Mouse (Mus musculus): ENCODE results near the gene Camta1.
A peak's percentile ranks its signal among the peaks of the same experiment; 100 is the strongest.

Gene Camta1

DNA sequence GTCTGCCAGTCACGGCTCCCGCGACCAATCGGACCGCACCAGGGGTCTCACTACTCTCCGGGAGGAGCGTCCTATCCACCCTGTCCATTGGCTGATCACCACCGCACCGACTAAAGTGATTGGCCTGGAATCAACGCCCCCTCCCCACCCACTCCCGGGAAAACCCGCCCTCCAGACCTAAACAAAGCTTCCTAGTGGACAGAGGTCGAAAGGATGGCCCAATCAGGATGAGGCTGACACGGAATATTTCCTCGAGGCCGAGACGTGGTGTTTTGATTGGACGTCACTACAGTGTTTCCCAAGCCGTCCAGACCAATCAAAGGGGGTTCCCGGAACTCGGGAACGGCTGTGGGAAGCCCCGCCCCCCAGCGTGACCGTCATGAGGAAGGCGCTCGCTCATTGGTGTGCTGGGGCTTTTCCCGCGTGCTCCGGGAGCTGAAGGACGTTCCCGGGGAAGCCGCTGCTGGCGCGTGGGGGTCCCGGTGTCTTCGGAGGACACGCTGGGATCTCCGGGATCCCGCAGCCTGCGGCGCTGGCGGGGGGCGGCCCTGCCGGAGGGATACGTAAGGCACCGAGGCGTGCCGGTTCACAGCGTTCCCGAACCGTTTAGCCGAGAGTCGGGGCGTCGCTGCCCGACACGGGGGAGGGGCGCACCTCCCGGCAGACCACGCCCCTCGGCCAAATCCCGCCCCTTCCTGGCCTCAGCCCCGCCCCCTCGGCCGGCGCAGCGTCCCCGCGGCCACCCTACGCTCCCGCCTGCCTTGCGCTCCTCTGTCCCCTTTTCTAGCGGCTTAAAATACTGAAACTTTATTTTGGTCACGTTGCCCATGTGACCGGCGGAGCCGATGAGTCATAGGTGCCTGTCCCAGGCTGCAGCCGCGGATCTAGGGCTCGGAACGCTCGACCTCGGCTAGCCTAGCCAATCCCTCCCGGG is at the start of gene Camta1:
Camta1 (minus strand) TSS at position 71 of the 934 bp plus-strand sequence.
- ATAC-seq (ENCODE audit: insufficient number of reproducible peaks, low FRiP score, low TSS enrichment): peak; percentile 93

DNA sequence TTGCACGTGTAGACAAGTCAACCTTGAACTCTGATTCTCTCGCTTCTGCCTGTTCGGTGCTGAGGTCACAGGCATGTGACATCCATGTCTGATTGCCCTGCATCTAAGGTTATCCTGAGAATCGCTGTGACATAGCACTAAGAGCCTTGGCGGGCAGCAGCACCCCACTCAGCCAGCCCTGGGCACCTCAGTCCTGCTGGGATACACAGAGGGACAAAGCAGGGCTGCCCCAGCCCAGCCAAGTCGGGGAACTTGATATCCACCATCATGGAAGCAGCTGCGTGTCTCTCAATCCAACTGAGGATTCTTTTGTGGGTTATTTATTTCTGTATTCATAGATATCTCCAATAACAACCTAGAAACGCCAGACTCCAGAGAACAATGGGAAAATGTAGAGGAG is 47.1 kb upstream of the Camta1 start:
- ATAC-seq (ENCODE audit: insufficient number of reproducible peaks, low FRiP score, low TSS enrichment): no peak

DNA sequence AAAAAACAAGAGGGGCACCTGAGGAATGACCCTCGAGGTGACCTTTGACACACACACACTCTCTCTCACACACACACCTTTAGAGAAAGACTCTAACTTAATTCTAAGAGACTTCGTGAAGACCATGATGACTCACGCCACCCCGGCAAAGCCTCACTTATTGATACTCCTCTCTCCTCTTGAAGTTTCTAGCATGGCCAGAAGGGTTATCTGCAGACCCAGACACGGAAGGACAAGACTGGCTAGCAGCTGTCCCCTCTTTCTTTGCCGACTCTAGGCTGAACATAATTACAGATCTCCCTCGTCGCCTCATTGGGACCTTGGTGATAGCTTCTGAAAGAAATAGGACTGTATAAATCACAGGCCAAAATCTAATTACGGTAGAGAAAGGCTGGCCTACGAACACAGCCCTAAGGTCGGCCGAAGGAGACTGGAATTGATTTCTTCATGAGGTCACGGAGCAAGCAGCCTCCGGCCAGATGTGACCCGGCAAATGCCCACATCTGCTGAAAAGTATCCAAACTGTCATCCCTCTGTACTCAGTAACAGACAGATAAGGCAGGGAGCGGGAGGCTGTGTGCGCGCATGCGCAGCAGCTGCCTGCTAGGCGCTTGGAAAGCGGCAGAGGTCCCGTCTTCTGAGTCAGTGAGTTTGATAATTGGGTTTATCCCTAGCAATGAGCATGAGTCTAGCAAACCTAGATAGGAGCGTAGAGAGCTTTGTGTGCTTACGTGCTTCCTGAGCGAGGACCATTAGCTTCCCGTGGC is 46.1 kb upstream of the Camta1 start:
- ATAC-seq (ENCODE audit: insufficient number of reproducible peaks, low FRiP score, low TSS enrichment): no peak

DNA sequence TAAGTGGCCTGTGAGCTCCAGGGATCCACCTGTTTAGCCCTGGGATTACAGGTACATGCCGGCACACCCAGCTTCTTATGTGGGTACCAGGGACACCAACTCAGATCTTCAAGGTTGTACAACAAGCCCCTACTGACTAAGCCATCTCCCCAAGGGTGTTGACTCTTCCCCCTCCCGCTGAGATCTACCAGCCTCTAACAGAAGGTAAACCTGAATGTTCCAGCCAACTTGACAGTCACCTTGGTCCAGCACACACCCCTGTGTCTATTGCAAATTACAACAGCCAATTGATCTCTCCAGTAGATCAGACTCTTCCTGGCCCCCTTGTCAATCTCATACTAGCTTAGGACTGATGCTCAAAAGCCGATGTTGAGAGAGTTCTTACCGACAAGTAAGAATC is 43.9 kb upstream of the Camta1 start:
- ATAC-seq (ENCODE audit: insufficient number of reproducible peaks, low FRiP score, low TSS enrichment): no peak

DNA sequence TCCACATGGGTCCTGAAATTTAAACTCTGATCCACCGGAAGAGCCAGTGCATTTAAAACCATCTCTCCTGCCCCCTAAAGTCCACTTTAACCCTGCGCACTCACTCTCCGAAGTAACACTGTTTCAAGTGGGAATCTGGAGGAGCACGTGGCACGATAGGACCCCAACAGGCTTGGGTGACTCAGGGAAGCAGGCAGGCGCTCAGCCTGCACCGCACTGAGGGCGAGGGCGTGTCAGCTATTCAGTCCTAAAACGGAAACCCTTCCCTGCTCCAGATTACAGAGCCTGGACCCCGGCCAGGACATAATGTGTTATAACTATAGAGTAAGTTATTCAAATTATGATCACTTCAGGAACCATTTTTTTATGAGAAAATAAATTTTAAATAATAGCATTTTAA is 42.4 kb upstream of the Camta1 start:
- no peak for ATAC-seq (ENCODE audit: insufficient number of reproducible peaks, low FRiP score, low TSS enrichment)

DNA sequence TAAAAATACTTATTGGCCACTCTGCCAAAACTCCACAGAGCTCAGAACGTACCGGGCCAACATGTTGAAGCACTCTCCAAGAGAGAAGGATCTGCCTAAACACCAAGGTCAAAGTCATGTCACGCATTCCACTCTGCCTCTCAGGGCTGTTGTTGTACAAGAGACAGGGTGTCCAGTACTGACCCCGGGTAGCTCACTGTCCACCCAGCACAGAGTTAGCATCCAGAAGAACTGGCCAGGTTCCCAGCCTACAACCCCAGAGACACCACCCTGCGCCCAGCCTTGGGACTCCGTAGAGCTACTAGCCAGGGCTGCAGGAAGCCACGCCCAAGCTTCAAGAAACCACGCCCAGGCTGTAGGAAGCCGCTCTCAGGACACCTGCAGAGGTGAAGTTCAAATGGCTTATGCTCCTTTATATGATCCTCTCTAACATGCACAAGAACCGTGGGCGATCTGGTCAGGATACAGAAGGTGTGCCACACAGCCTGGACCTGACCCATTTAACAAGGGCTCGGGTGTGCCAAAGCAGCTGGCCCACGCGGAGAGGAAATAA is 41.1 kb upstream of the Camta1 start:
- ATAC-seq (ENCODE audit: insufficient number of reproducible peaks, low FRiP score, low TSS enrichment): peak; percentile 52

DNA sequence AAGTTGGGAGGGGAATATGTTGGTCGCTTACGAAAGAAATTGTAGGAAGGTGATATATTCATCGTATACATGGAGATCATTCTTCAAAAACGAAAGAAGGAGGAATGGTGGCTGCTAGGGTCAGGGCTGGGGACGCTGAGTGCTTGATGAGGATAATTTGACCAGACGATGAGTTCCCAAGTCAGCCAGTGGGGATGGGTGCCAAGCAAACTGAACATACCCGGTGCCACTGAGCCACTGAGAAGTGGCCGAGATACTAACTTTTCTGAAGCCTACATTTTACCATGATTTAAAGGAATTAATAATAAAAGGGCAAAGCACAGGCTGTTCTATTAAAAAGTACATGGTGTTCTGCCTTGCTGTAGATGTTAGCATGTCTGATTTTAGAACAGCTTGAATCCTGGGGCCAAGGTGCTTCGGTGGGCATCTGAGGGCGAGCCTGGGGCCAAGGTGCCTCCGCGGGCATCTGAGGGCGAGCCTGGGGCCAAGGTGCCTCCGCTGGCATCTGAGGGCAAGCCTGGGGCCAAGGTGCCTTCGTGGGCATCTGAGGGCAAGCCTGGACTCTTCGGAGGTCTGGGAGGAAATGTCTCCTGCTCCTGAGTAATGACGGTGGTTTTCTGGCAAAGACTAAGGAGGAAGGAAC is 40.5 kb upstream of the Camta1 start:
- no peak for ATAC-seq (ENCODE audit: insufficient number of reproducible peaks, low FRiP score, low TSS enrichment)

DNA sequence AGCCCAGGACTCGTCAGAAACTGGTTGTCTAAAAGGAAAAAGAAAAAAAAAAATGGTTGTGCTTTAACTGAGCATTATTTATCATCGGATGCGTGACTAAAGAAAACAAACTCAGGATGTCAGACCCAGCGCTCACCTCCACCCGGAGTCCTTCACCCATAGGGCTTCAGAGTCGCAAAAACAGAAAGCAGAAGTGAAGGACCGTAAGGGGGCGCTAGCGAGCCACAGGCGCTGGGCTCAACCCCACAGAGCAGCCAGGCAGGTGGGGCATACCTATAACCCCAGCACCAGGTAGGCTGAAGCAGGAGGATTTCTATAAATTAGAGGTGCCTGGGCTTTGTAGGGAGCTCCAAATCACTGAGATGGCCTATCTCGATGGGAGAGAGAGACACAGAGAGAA is 39.7 kb upstream of the Camta1 start:
- no peak for ATAC-seq (ENCODE audit: insufficient number of reproducible peaks, low FRiP score, low TSS enrichment)

- ATAC-seq (ENCODE audit: insufficient number of reproducible peaks, low FRiP score, low TSS enrichment): no peak
Measured at GRCm38 (mm10) chr4:151900735-151901134, 39.1 kb upstream of the Camta1 start.

DNA sequence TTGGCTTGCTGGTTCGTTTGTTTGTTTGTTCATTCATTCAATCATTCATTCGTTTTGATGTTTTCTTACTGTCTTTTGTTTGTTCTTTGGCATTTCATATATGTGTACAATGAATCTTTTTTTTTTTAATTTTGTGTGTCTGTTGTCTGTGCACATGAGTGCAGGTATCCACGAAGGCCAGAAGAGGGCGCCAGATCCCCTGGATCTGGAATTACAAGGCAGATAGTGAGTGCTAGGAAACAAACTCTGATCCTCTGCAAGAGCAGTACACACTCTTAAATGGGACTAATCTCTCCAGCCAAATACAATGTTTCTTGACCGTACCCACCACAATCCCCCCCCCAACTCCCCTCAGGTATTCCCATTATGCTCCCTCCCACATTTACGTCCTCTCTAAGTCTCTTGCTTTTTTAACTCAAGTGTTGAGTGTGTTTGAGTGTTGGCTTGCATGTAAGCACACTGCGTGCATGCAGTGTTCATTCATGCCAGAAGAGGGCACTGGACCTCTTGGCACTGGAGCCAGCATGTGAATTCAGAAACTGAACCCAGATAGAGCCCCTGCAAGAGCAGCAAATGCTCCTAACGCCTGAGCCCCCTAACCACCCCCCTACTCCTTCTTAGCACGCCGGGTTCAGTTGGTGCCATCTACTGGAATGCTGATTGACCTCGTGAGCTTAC is 38.2 kb upstream of the Camta1 start:
- ATAC-seq (ENCODE audit: insufficient number of reproducible peaks, low FRiP score, low TSS enrichment): no peak

GRCm38 (mm10) chr4:151898600-151899245 is 37.0 kb upstream of the Camta1 start:
- no peak for ATAC-seq (ENCODE audit: insufficient number of reproducible peaks, low FRiP score, low TSS enrichment)

DNA sequence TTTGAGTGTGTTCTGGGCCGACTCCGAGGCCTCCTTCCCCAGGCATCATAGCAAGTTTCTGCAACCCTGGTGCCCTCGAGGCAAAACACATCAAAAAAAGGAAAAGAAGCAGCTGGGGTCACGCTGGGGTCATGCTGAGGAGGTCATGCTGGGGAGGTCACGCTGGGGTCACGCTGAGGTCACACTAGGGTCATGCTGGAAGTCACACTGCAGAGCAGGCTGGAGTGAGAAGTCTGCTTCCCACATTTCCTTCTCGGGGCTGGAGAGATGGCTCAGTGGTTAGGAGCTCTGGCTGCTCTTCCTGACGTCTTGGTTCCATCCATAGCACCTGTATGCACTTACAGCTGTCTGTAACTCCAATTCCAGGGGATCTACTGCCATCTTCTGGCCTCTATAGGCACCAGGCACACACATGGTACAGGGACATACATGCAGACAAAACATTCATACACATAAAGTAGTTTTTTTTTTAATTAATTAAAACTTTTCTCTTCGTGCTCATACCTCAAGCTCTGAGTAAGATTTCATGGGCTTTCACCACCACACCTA is 35.5 kb upstream of the Camta1 start:
- ATAC-seq (ENCODE audit: insufficient number of reproducible peaks, low FRiP score, low TSS enrichment): no peak

DNA sequence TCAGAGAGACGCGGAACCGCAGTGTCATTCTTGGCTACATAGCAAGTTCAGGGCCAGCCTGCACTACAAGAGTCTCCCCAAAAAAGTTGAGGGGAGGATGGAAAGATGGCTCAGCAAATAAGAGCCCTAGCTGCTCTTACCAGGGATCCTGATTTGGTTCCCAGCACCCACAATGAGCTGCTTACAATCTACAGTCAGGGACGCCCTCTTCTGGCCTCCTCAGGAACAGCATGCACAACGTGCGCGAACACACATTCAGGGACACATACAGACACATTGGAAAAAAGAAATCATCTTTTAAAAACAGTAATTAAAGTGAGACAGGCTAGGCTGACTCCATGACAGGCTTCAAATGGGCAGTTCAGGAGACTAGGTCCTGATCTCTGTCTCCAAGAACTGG is 33.9 kb upstream of the Camta1 start:
- no peak for ATAC-seq (ENCODE audit: insufficient number of reproducible peaks, low FRiP score, low TSS enrichment)

- ATAC-seq (ENCODE audit: insufficient number of reproducible peaks, low FRiP score, low TSS enrichment): no peak
Measured at GRCm38 (mm10) chr4:151894926-151895325, 33.2 kb upstream of the Camta1 start.

GRCm38 (mm10) chr4:151893241-151893640 is 31.6 kb upstream of the Camta1 start:
- no peak for ATAC-seq (ENCODE audit: insufficient number of reproducible peaks, low FRiP score, low TSS enrichment)

DNA sequence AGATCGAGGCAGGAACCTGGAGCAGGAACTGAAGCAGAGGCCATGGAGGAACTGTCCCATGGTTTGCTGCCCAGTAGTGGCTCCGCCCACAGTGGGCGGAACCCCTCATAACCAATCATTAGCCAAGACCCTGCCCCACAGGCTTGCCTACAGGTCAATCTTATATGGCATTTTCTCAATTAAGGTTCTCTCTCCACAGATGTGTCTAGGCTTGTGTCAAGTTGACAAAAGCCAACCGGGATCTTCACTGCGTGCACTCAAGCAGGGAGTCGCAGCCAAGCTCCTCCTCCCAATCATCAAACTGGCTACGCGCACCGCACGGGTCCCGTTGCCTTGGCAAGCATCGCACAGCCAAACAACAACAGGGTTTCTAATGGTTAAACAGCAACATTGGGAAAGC is 19.9 kb upstream of the Camta1 start:
- no peak for ATAC-seq (ENCODE audit: insufficient number of reproducible peaks, low FRiP score, low TSS enrichment)

- ATAC-seq (ENCODE audit: insufficient number of reproducible peaks, low FRiP score, low TSS enrichment): no peak
Measured at GRCm38 (mm10) chr4:151880044-151880690, 18.5 kb upstream of the Camta1 start.

DNA sequence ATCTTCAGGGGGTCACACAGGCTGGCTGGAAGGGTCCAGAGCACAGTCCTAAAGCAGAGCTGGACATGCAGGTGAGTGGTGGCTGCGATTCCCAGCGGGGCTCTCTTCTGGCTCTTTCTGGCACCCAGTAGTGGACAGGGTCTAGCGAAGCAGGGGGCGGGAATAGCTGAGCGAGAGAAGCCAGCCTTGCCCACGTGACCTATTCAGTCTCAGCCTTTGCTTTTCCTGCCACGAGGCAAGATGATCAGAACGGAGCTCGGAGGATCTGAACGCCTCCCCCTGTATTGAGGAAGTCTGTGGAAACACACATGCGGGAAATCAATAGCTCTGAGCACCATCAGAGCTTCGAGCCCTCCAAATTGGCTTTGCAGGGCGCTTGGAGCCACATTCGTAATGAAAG is 14.7 kb upstream of the Camta1 start:
- ATAC-seq (ENCODE audit: insufficient number of reproducible peaks, low FRiP score, low TSS enrichment): no peak

GRCm38 (mm10) chr4:151863511-151863910 is 1.8 kb upstream of the Camta1 start:
- ATAC-seq (ENCODE audit: insufficient number of reproducible peaks, low FRiP score, low TSS enrichment): no peak
